Mouse (Mus musculus): ENCODE measurements around the gene Mapk14. TPM values are rescaled to one million over a fixed set of nuclear protein-coding genes. Genes with fewer than 3 reads are reported as not detected.

Mapk14 gene
- polyA plus RNA-seq, 1 experiment from 2014 or later: 62.6 TPM

GRCm38 (mm10) chr17:28797031-28797430 lies 105.9 kb downstream of the Mapk14 start:
- ATAC-seq (replicated peaks; ENCODE audit: low FRiP score, low TSS enrichment, low read depth): no peak
- H3K4me1 ChIP-seq (replicated peaks; ENCODE audit: control insufficient read depth, insufficient read depth, low read length): peaks cover 10% of the 10 kb centered on the region
- no peaks in the 10 kb centered on the region for H3K9me3 ChIP-seq (ENCODE audit: control insufficient read depth, low read length)
- no peak overlapping the region for H3K4me3 ChIP-seq (ENCODE audit: low read depth, low read length)
- H3K27me3 ChIP-seq (replicated peaks; ENCODE audit: control insufficient read depth, insufficient read depth, low read length): no peaks in the 10 kb centered on the region
- no peaks in the 10 kb centered on the region for H3K36me3 ChIP-seq (ENCODE audit: control insufficient read depth, insufficient read depth, low read length)
- DNase-seq (ENCODE audit: low spot score): no peak
- H3K27ac ChIP-seq (ENCODE audit: low read depth): no peak overlapping the region
- no peak overlapping the region for H3K9ac ChIP-seq (ENCODE audit: low read length)
- no peak overlapping the region for H3K4me2 ChIP-seq (ENCODE audit: low read length)
- 93% methylated on average over 4 of the region's 4 CpGs for WGBS

Other genes with a start within 250 kb of the Mapk14 start
- gene Fkbp5, start 173.8 kb upstream of the Mapk14 start, polyA plus RNA-seq (2014; fragmentation: Nextera tagmentation; extraction: Ambion mirVana): 8.1 and 8.7 TPM in 2 replicates
- gene Armc12, start 160.5 kb upstream of the Mapk14 start, polyA plus RNA-seq (2014; fragmentation: Nextera tagmentation; extraction: Ambion mirVana): not detected in 2 replicates
- not detected in 2 replicates for gene Clpsl2, start 141.9 kb upstream of the Mapk14 start, polyA plus RNA-seq (2014; fragmentation: Nextera tagmentation; extraction: Ambion mirVana)
- gene Clps, start 130.6 kb upstream of the Mapk14 start, polyA plus RNA-seq (2014; fragmentation: Nextera tagmentation; extraction: Ambion mirVana): 18.6 and 323 TPM in 2 replicates
- gene Lhfpl5, start 115.7 kb upstream of the Mapk14 start, polyA plus RNA-seq (2014; fragmentation: Nextera tagmentation; extraction: Ambion mirVana): 1.5 and 2.0 TPM in 2 replicates
- gene Srpk1, start 68.6 kb upstream of the Mapk14 start, polyA plus RNA-seq (2014; fragmentation: Nextera tagmentation; extraction: Ambion mirVana): 124 and 126 TPM in 2 replicates
- gene Slc26a8, start 1.1 kb upstream of the Mapk14 start, polyA plus RNA-seq (2014; fragmentation: Nextera tagmentation; extraction: Ambion mirVana): 0.35 and 0.55 TPM in 2 replicates
- 4.0 and 4.7 TPM in 2 replicates for gene AC170998.1, start 34.8 kb downstream of the Mapk14 start, polyA plus RNA-seq (2014; fragmentation: Nextera tagmentation; extraction: Ambion mirVana)
- 135 and 136 TPM in 2 replicates for gene Mapk13, start 78.0 kb downstream of the Mapk14 start, polyA plus RNA-seq (2014; fragmentation: Nextera tagmentation; extraction: Ambion mirVana)
- gene Brpf3, start 109.8 kb downstream of the Mapk14 start, polyA plus RNA-seq (2014; fragmentation: Nextera tagmentation; extraction: Ambion mirVana): 11.1 and 12.9 TPM in 2 replicates
- 0.76 and 1.1 TPM in 2 replicates for gene Pnpla1, start 167.1 kb downstream of the Mapk14 start, polyA plus RNA-seq (2014; fragmentation: Nextera tagmentation; extraction: Ambion mirVana)
- 3.6 and 4.5 TPM in 2 replicates for gene 4930539E08Rik, start 224.0 kb downstream of the Mapk14 start, polyA plus RNA-seq (2014; fragmentation: Nextera tagmentation; extraction: Ambion mirVana)